Mouse (Mus musculus) lung, embryonic 16.5 days (tissue): ENCODE data around the gene Ctdsp2. TPM values are rescaled to one million over a fixed set of nuclear protein-coding genes. Genes with fewer than 3 reads are reported as not detected.

ENCODE experiments used
- ATAC-seq: fragments of 200-750 bp; cut with Nextera tagmentation; 2 replicates; pipeline ENCODE4 v1.8.0; 2017; ENCODE audit warnings: low read depth, mild to moderate bottlenecking, moderate library complexity
- H3K27ac ChIP-seq: fragments of 300-500 bp; sonication (generic); 2 replicates; pipeline ENCODE4 v1.5.1; 2014; ENCODE audit warnings: mild to moderate bottlenecking, control low read depth, low read length
- H3K27me3 ChIP-seq: fragments of 300-500 bp; sonication (generic); 2 replicates; pipeline ENCODE4 v1.6.1; 2014; ENCODE audit warnings: low read depth, low read length, mixed read lengths; ENCODE audit not compliant: control insufficient read depth, insufficient read depth
- H3K36me3 ChIP-seq: fragments of 300-500 bp; sonication (generic); 2 replicates; pipeline ENCODE4 v1.6.1; 2014; ENCODE audit warnings: low read length; ENCODE audit not compliant: control insufficient read depth, insufficient read depth
- H3K4me1 ChIP-seq: fragments of 300-500 bp; sonication (generic); replicated peaks from 2 replicates; pipeline ENCODE4 v1.6.1; 2014; ENCODE audit warnings: low read length, mixed read lengths; ENCODE audit not compliant: control insufficient read depth, insufficient read depth
- H3K4me2 ChIP-seq: fragments of 300-500 bp; sonication (generic); 2 replicates; pipeline ENCODE4 v1.6.1; 2014; ENCODE audit warnings: low read depth, low read length, control low read depth
- H3K4me3 ChIP-seq: fragments of 300-500 bp; sonication (generic); 2 replicates; pipeline ENCODE4 v1.5.1; 2014; ENCODE audit warnings: mild to moderate bottlenecking, low read length, control low read depth
- H3K9ac ChIP-seq: fragments of 300-500 bp; sonication (generic); 2 replicates; pipeline ENCODE4 v1.6.1; 2014; ENCODE audit warnings: low read length, control low read depth
- H3K9me3 ChIP-seq: fragments of 300-500 bp; sonication (generic); 2 replicates; pipeline ENCODE4 v1.6.1; 2016; ENCODE audit warnings: low read length; ENCODE audit not compliant: control insufficient read depth
- WGBS: fragments of 180-500 bp; shearing (Covaris S2); extraction: QIAGEN DNeasy Blood & Tissue Kit; methylation state at CpG from one replicate; pipeline ENCODE4 v1.1.7; 2014; 5-methylcytosine and 5-hydroxymethylcytosine counted together
- polyA plus RNA-seq: library from polyadenylated mRNA; unstranded; fragments of >200 nt; fragmentation: Nextera tagmentation; extraction: Ambion mirVana; gene quantifications from 2 replicates; pipeline ENCODE4 v1.2.1, GENCODE M21; 2015

Gene Ctdsp2
- polyA plus RNA-seq, 1 experiment from 2014 or later, result 66.2 TPM

DNA sequence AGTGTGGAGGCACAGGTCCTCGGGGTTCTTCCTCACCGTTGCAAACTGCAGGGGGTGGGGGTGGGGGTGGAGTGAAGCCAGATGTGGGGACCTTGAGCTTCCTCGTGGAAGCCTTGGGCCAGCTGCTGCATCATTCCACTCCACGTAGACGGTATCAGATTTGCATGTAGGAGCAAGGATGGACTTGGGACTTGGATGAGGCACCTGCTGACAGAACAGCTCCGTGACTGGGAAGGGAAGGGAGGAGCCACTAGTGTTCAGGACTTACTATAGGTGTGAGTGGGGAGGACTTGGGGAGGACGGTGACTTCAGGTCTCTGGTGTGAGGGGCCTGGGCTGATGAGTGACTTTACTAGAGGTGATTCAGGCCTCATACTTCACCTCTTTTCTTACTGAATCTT lies 5.5 kb upstream of the Ctdsp2 start:
- Histone ChIP-seq H3K4me1 (peaks cover 38% of the 10 kb centered on the region), H3K4me2 (no peak overlapping the region), H3K4me3 (no peak overlapping the region), H3K9ac (no peak overlapping the region), H3K27me3 (no peaks in the 10 kb centered on the region), H3K36me3 (no peaks in the 10 kb centered on the region), H3K27ac (peak overlapping the region; percentile 78; the same call in 1 of the 2 replicates), H3K9me3 (no peaks in the 10 kb centered on the region)
- WGBS, result 32% methylated on average over 7 of the region's 7 CpGs
- ATAC-seq, result no peak

DNA sequence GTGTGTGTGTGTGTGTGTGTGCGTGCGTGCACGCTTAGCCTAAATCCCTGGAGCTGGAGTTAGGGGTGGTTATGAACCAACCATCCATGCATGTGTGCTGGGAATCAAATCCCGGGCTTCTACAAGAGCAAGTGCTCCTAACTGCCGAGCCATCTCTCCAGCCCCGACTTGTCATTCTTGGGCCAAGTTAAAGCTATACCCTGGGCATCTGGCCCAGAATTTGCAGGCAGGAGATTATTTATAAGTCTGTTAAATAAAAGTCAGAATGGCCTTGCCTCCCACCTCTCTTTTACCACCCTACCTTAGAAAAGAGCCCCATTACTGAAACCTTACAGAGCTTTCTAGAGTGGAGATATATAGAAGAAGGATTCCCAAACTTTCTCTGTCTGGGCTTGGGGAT lies 2.8 kb upstream of the Ctdsp2 start:
- no peak for ATAC-seq
- no peak overlapping the region for H3K4me3 ChIP-seq
- H3K9me3 ChIP-seq, result no peaks in the 10 kb centered on the region
- 0 out of 2 replicates have a peak overlapping the region, but pooled peaks have one; percentile 53 for H3K27ac ChIP-seq
- peaks cover 33% of the 10 kb centered on the region for H3K4me1 ChIP-seq
- no peak overlapping the region for H3K4me2 ChIP-seq
- no peaks in the 10 kb centered on the region for H3K27me3 ChIP-seq
- H3K9ac ChIP-seq, result no peak overlapping the region
- H3K36me3 ChIP-seq, result no peaks in the 10 kb centered on the region
- 58% methylated on average over 6 of the region's 6 CpGs for WGBS

DNA sequence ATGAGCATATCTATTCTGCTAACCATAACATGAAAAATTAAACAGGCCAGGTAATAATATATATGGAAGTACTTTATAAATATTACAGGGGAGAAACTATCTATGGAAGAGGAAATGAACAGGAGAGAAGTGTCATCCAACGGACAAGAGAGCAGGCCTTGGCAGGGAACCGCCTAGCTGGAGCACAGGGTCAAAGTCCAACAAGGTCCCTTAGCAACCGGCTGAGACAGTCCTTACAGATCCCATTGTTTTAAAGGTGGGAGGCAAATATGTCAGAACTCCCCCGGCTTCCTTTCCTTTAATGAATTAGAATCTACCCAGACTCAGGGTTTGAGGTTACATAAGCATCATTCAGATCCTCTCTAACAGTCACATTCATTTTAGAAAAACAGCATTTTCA lies 1.4 kb upstream of the Ctdsp2 start:
- Histone ChIP-seq H3K36me3 (no peaks in the 10 kb centered on the region), H3K27ac (no peak overlapping the region), H3K9ac (no peak overlapping the region), H3K4me1 (peaks cover 33% of the 10 kb centered on the region), H3K27me3 (no peaks in the 10 kb centered on the region), H3K4me2 (no peak overlapping the region), H3K9me3 (no peaks in the 10 kb centered on the region), H3K4me3 (no peak overlapping the region)
- ATAC-seq, result no peak
- 46% methylated on average over 4 of the region's 4 CpGs for WGBS

- Histone ChIP-seq H3K4me3 (peak overlapping the region; percentile 88), H3K4me2 (peak overlapping the region; percentile 91), H3K36me3 (no peaks in the 10 kb centered on the region), H3K27me3 (no peaks in the 10 kb centered on the region), H3K9me3 (no peaks in the 10 kb centered on the region), H3K4me1 (peaks cover 43% of the 10 kb centered on the region), H3K27ac (peak overlapping the region; percentile 100), H3K9ac (peak overlapping the region; percentile 94)
- ATAC-seq, result peak; percentile 34
- whole genome bisulfite sequencing, result 0% methylated on average over 34 of the region's 62 CpGs
Observed at GRCm38 (mm10) chr10:126979121-126979635, 661 bp downstream of the Ctdsp2 start.

- Histone ChIP-seq H3K4me1 (peaks cover 49% of the 10 kb centered on the region), H3K36me3 (no peaks in the 10 kb centered on the region), H3K27me3 (no peaks in the 10 kb centered on the region), H3K9me3 (no peaks in the 10 kb centered on the region), H3K9ac (peak overlapping the region; percentile 94), H3K4me2 (peak overlapping the region; percentile 91), H3K4me3 (peak overlapping the region; percentile 88), H3K27ac (peak overlapping the region; percentile 100)
- ATAC-seq, result no peak
- under 1% methylated on average over 29 of the region's 57 CpGs for WGBS
Observed at GRCm38 (mm10) chr10:126979636-126980151, 1.2 kb downstream of the Ctdsp2 start.

DNA sequence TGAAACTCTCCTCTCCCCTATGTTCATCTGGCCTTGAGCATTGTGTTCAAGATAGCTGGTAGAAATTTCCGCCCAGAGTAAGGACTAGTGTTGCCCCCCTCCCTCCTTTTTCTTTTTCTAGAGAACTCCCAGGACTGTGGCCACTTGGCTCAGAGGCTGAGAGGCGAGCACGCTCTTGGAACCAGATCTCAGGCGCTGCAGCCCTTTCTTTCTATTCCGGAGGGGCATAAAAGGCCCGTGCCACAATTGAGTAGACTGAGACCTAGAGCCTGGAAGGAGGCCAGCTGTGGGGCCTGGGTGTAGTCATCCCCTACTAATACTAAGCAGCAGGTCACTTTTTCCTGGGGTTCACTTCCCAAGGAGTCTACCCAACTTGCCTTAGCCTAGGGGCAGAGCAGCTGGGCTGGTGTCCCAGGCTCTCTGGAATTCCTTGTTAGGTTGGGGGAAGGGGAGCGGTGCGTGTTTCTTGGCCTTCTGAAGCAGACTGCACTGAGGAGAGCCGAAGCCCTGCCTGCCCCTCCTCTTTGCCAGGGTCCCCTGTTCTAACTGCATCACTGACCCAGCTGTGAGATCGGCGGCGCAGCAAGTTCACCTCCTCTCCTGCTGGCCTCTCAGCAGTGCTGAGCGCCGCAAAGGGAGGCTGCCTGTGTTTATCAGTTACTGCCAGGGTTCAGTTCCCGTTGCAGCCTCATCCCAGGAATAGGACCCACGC lies 1.9 kb downstream of the Ctdsp2 start:
- no peaks in the 10 kb centered on the region for H3K9me3 ChIP-seq
- peak overlapping the region; percentile 88 for H3K4me3 ChIP-seq
- no peaks in the 10 kb centered on the region for H3K36me3 ChIP-seq
- H3K9ac ChIP-seq, result peak overlapping the region; percentile 94
- peaks cover 54% of the 10 kb centered on the region for H3K4me1 ChIP-seq
- 2% methylated on average over 16 of the region's 16 CpGs for WGBS
- ATAC-seq, result no peak
- peak overlapping the region; percentile 100 for H3K27ac ChIP-seq
- H3K4me2 ChIP-seq, result peak overlapping the region; percentile 91
- no peaks in the 10 kb centered on the region for H3K27me3 ChIP-seq

GRCm38 (mm10) chr10:126980933-126981530 lies 2.5 kb downstream of the Ctdsp2 start:
- Histone ChIP-seq H3K4me3 (peak overlapping the region; percentile 88), H3K4me2 (peak overlapping the region; percentile 91), H3K27me3 (no peaks in the 10 kb centered on the region), H3K4me1 (peaks cover 60% of the 10 kb centered on the region), H3K27ac (peak overlapping the region; percentile 100), H3K9ac (peak overlapping the region; percentile 94), H3K9me3 (no peaks in the 10 kb centered on the region), H3K36me3 (no peaks in the 10 kb centered on the region)
- WGBS, result 7% methylated on average over 11 of the region's 11 CpGs
- no peak for ATAC-seq

DNA sequence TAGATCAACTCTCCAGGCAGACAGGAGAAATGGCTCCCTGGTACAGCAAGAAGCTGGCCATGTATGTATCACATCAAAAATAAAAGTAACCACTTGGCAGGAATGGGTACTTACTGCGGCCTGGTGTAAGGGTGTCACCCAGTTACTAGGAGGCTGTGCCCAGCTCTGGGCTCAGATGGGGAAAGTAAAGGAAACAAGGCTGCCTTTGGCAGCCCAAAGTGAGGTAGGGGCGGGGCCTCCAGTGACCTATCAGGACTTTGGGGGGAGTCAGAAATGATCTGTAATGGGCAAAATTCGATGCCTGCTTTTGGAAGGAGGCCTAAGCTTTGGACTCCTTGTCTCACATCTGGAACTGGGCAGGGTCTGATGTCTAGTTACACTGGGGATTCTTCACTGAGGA lies 3.2 kb downstream of the Ctdsp2 start:
- H3K9me3 ChIP-seq, result no peaks in the 10 kb centered on the region
- peak overlapping the region; percentile 88 for H3K4me3 ChIP-seq
- H3K4me2 ChIP-seq, result peak overlapping the region; percentile 91
- H3K27ac ChIP-seq, result no peak overlapping the region
- no peaks in the 10 kb centered on the region for H3K27me3 ChIP-seq
- no peak for ATAC-seq
- H3K4me1 ChIP-seq, result peaks cover 67% of the 10 kb centered on the region
- peak overlapping the region; percentile 23; the same call in 1 of the 2 replicates for H3K9ac ChIP-seq
- 41% methylated on average over 3 of the region's 3 CpGs for WGBS
- no peaks in the 10 kb centered on the region for H3K36me3 ChIP-seq

DNA sequence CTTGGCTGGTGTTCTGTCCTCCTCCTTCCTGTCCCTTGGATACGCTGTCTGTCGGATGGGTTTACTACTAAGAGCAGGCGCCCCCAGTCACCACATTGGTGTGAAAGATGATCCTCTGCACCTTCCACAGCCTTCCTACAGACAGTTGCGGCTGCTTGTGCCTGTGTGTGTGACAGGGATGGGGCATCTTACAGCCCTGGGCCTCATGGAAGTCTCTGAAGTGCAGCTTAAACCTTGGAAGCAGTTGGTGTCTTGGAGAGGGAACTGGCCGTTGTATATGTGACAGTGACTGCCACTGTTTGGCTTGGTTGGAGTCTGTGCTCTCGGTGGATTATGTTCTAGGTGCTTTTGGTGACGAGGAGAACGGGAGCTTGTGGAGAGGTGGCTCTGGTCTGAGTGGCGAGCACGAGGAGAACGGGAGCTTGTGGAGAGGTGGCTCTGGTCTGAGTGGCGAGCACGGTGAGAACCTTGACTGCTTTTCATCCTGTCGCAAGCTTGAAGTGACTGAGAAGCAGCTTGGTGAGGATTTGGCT lies 4.7 kb downstream of the Ctdsp2 start:
- Histone ChIP-seq H3K9me3 (no peaks in the 10 kb centered on the region), H3K4me1 (peaks cover 74% of the 10 kb centered on the region), H3K27ac (peak overlapping the region; percentile 79), H3K9ac (peak overlapping the region; percentile 63), H3K27me3 (no peaks in the 10 kb centered on the region), H3K4me3 (peak overlapping the region; percentile 88), H3K4me2 (peak overlapping the region; percentile 91), H3K36me3 (no peaks in the 10 kb centered on the region)
- WGBS, result 23% methylated on average over 14 of the region's 14 CpGs
- no peak for ATAC-seq
